Mouse (Mus musculus) intestine, embryonic 15.5 days (tissue): Measurements from ENCODE around the gene Gsto2. TPM values are rescaled to one million over a fixed set of nuclear protein-coding genes. Genes with fewer than 3 reads are reported as not detected.
A peak's percentile ranks its signal among the peaks of the same experiment; 100 is the strongest.

Experiments used
- ATAC-seq: fragments of 200-750 bp; cut with Nextera tagmentation; 2 replicates; pipeline ENCODE4 v1.8.0; 2017; ENCODE audit warnings: moderate TSS enrichment, moderate library complexity
- H3K27ac ChIP-seq: fragments of 300-500 bp; sonication (generic); 2 replicates; pipeline ENCODE4 v1.5.1; 2015; ENCODE audit warnings: mild to moderate bottlenecking, inconsistent platforms
- H3K27me3 ChIP-seq: fragments of 300-500 bp; sonication (generic); replicated peaks from 2 replicates; pipeline ENCODE4 v1.6.1; 2015; ENCODE audit warnings: inconsistent platforms
- H3K36me3 ChIP-seq: fragments of 300-500 bp; sonication (generic); 2 replicates; pipeline ENCODE4 v1.6.1; 2015; ENCODE audit warnings: inconsistent platforms
- H3K4me1 ChIP-seq: fragments of 300-500 bp; sonication (generic); replicated peaks from 2 replicates; pipeline ENCODE4 v1.6.1; 2015; ENCODE audit warnings: inconsistent platforms
- H3K4me2 ChIP-seq: fragments of 300-500 bp; sonication (generic); replicated peaks from 2 replicates; pipeline ENCODE4 v1.6.1; 2015; ENCODE audit warnings: mild to moderate bottlenecking, inconsistent platforms
- H3K4me3 ChIP-seq: fragments of 300-500 bp; sonication (generic); replicated peaks from 2 replicates; pipeline ENCODE4 v1.5.1; 2015; ENCODE audit warnings: inconsistent platforms
- H3K9ac ChIP-seq: fragments of 300-500 bp; sonication (generic); 2 replicates; pipeline ENCODE4 v1.6.1; 2015; ENCODE audit warnings: inconsistent platforms
- H3K9me3 ChIP-seq: fragments of 300-500 bp; sonication (generic); 2 replicates; pipeline ENCODE4 v1.6.1; 2016; ENCODE audit warnings: inconsistent platforms
- WGBS: fragments of 180-500 bp; shearing (Covaris S2); methylation state at CpG from one replicate; pipeline ENCODE4 v1.1.7; 2015; 5-methylcytosine and 5-hydroxymethylcytosine counted together
- polyA plus RNA-seq: library from polyadenylated mRNA; unstranded; fragments of >200 nt; fragmentation: Nextera tagmentation; extraction: Ambion mirVana; gene quantifications from 2 replicates; pipeline ENCODE4 v1.2.1, GENCODE M21; 2015

The Gsto2 gene
- polyA plus RNA-seq, 1 experiment from 2014 or later, result 0.68 TPM

GRCm38 (mm10) chr19:47915251-47915650 is 49.9 kb downstream of the Gsto2 start:
- Histone ChIP-seq H3K4me3 (no peak overlapping the region), H3K27ac (no peak overlapping the region), H3K4me1 (peaks cover 26% of the 10 kb centered on the region), H3K27me3 (no peaks in the 10 kb centered on the region), H3K36me3 (no peaks in the 10 kb centered on the region), H3K4me2 (no peak overlapping the region), H3K9me3 (no peaks in the 10 kb centered on the region), H3K9ac (no peak overlapping the region)
- no peak for ATAC-seq
- WGBS, result 82% methylated on average over 4 of the region's 4 CpGs

DNA sequence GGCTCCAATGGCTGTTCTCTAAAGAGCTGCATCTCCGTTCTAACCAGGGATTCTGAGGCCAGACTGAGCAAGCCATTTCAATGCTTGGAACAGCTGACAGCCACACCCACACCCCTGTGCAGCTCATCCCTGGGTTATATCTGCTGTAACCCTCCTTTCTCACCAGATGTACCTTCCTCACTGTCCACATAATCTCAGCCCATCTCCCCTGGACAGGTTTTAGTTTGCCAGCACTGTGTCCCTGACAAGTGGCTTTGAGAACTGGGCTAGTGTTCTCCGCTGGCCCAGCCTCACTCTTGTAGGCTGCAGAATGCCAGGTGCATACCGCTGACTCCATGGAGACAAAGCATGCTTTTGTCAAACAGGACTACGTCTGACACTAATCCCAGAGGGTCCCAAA is 52.1 kb downstream of the Gsto2 start:
- Histone ChIP-seq H3K9ac (0 out of 2 replicates have a peak overlapping the region, but pooled peaks have one; percentile 81), H3K9me3 (no peaks in the 10 kb centered on the region), H3K4me1 (peaks cover 19% of the 10 kb centered on the region), H3K36me3 (no peaks in the 10 kb centered on the region), H3K4me3 (peak overlapping the region; percentile 83), H3K27ac (no peak overlapping the region), H3K27me3 (no peaks in the 10 kb centered on the region), H3K4me2 (peak overlapping the region; percentile 76)
- 20% methylated on average over 4 of the region's 4 CpGs for WGBS
- ATAC-seq, result no peak

DNA sequence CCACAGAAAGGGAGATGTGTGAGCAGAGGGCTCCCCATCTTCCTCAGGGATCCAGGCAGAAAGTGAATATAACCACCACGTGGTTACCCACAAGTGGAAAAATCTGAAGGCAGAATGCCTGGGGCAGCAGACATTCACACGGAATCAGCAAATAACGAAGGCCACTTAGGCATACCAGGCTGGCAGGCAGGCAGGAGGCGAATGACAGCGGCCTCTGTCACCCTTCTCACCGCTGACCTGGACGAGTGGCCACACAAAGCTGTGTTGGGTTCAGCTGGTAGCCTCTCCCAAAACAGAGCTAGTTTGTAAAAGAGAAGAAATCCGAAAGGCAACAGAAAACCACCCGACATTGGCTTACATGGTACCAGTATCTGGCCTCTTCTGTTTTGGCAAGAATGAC is 52.7 kb downstream of the Gsto2 start:
- WGBS, result 16% methylated on average over 9 of the region's 9 CpGs
- peak overlapping the region; percentile 83 for H3K4me3 ChIP-seq
- H3K9me3 ChIP-seq, result no peaks in the 10 kb centered on the region
- H3K27me3 ChIP-seq, result no peaks in the 10 kb centered on the region
- peaks cover 19% of the 10 kb centered on the region for H3K4me1 ChIP-seq
- no peak overlapping the region for H3K27ac ChIP-seq
- no peak for ATAC-seq
- no peaks in the 10 kb centered on the region for H3K36me3 ChIP-seq
- peak overlapping the region; percentile 76 for H3K4me2 ChIP-seq
- H3K9ac ChIP-seq, result peak overlapping the region; percentile 81

DNA sequence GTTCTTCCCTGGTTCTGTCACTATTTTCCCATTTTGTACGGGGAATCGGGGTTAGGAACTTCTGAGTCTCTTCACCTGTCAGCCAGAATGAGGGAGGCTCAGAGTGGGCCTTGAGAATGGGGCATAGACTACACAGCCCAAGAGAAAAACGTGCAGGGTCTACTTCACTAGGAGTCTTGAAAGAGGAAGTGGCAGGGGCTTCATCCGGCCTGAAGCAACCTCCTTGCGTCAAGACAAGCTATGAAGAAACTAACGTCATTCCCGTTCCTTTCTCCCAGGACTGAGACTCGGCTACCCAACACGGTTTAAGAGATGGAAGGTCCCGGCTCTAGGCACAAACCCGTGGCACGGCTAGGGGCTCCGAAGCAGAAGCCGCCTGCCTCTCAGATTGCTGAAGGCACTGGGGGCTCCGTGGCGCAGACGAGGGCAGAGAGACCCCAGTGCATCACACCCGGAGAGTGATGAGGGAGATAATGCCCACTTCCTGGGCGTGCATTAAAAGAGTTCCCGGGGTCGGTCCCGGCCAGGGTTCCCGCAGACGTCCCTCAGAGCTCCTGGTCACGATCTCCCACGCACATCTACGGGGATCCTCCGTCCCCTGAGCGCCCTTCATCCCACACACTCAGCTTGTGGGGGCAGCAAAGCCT is 53.2 kb downstream of the Gsto2 start:
- Histone ChIP-seq H3K27me3 (no peaks in the 10 kb centered on the region), H3K9ac (peak overlapping the region; percentile 81), H3K36me3 (no peaks in the 10 kb centered on the region), H3K4me2 (peak overlapping the region; percentile 76), H3K9me3 (no peaks in the 10 kb centered on the region), H3K4me3 (peak overlapping the region; percentile 83), H3K27ac (peak overlapping the region; percentile 96), H3K4me1 (peaks cover 19% of the 10 kb centered on the region)
- under 1% methylated on average over 29 of the region's 29 CpGs for WGBS
- peak; percentile 63 for ATAC-seq

DNA sequence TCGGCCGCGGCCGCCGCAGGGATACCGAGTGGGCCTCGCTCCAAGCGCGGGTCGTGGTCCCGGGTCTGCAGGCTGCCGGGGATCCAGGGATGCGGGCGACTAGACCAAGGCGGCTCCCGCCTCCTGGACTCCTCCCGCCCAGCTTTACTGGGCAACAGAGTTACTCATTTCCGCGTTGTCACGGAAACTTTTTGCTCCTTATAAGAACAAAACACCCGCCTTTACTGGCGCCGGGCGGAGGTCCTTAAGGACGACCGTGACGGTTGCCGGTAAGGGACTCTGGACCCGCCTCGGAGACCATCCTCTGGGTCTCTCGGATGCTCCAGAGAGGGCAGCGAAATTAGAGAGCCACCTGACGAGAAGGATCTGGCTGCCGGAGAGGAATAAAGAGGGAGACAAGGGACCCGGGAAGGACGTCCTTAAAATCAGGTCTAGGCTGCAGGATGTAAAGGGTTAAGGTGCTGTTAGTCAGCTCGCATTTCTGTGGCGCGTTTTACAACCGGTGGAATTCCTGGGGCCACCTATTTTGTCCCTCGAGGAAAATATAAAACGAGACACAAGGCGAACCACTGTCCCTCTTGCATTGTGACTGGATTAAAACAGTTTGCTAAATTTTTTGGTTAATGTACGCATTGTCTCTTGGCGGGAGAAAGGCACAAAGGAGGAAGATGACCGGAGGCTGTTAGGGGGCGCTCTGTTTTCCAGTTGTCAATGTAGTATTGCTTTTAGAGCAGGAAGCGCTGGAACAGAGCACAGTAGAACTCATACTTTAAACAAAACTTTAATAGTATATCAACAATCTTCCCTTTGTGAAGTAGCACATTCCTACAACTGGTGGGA is 54.0 kb downstream of the Gsto2 start, which contains the start of the genes Cfap43 and Itprip:
Cfap43 (minus strand) TSS at position 162 of the 840 bp plus-strand sequence.
Itprip (minus strand) TSS at position 174 of the 840 bp plus-strand sequence.
- under 1% methylated on average over 48 of the region's 48 CpGs for whole genome bisulfite sequencing
- peak; percentile 95 for ATAC-seq
- H3K4me2 ChIP-seq, result peak within 1 kb of the TSS; percentile 76

GRCm38 (mm10) chr19:47919966-47920375 is 54.6 kb downstream of the Gsto2 start:
- ATAC-seq, result peak; percentile 45
- peak overlapping the region; percentile 96 for H3K27ac ChIP-seq
- WGBS, result under 1% methylated on average over 8 of the region's 8 CpGs
- peaks cover 19% of the 10 kb centered on the region for H3K4me1 ChIP-seq
- no peaks in the 10 kb centered on the region for H3K27me3 ChIP-seq
- H3K9me3 ChIP-seq, result no peaks in the 10 kb centered on the region
- peak overlapping the region; percentile 83 for H3K4me3 ChIP-seq
- H3K4me2 ChIP-seq, result peak overlapping the region; percentile 76
- no peaks in the 10 kb centered on the region for H3K36me3 ChIP-seq
- peak overlapping the region; percentile 81; the same call in 1 of the 2 replicates for H3K9ac ChIP-seq

More for the DNA sequence above, 54.0 kb downstream of the Gsto2 start, which contains the start of the genes Cfap43 and Itprip:
- peak within 1 kb of the TSS; percentile 96 for H3K27ac ChIP-seq
- no peaks in the 10 kb centered on the region for H3K27me3 ChIP-seq
- H3K36me3 ChIP-seq, result no peaks in the 10 kb centered on the region
- H3K4me1 ChIP-seq, result peaks cover 19% of the 10 kb centered on the region
- no peaks in the 10 kb centered on the region for H3K9me3 ChIP-seq
- H3K4me3 ChIP-seq, result peak within 1 kb of the TSS; percentile 83
- H3K9ac ChIP-seq, result peak within 1 kb of the TSS; percentile 81

DNA sequence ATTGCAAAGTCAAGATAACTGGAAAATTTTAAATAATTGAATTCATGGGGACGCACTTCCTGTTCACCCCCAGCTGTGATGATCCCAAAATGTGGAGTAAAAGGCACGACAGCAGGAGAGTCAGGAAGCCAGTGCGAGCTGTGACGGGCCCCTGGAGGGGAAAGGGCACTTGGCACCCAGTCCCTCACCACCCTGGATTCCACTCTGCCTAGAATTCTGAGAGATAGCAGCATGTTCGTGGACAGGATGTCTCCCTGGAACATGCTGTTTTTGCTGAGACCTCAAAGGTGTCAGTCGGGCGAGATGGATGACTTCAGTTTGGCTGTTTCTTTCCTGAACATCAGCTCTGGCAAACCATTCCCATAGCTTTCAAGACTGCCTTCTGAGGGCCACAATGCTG is 60.5 kb downstream of the Gsto2 start:
- Histone ChIP-seq H3K4me1 (no peaks in the 10 kb centered on the region), H3K27me3 (no peaks in the 10 kb centered on the region), H3K4me3 (no peak overlapping the region), H3K9me3 (no peaks in the 10 kb centered on the region), H3K4me2 (no peak overlapping the region), H3K36me3 (no peaks in the 10 kb centered on the region), H3K27ac (no peak overlapping the region), H3K9ac (no peak overlapping the region)
- ATAC-seq, result no peak
- 67% methylated on average over 7 of the region's 7 CpGs for WGBS

DNA sequence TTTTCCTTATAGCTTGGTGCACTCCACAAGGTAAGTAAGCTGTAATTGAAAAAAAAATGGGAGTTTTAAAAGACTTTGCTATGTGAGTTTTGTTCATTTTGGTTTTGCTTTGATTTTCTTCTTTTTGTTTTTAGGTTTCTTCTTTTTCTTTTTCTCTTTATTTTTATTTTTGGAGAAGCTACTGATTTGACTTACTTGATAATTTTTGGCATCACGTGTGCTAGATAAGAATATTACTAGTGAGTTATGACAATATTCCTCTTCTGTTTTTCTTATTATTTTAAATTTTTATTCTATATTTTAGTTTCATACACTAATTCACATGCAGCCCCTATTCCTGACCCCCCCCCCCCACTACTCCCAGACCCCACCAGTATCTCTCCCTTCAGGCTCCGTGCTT is 61.7 kb downstream of the Gsto2 start:
- Histone ChIP-seq H3K36me3 (no peaks in the 10 kb centered on the region), H3K27ac (no peak overlapping the region), H3K9me3 (no peaks in the 10 kb centered on the region), H3K4me3 (no peak overlapping the region), H3K27me3 (no peaks in the 10 kb centered on the region), H3K4me1 (peaks cover 6% of the 10 kb centered on the region; the same call in 1 of the 2 replicates), H3K4me2 (no peak overlapping the region), H3K9ac (no peak overlapping the region)
- WGBS, result 77% methylated on average over 2 of the region's 2 CpGs
- ATAC-seq, result no peak

DNA sequence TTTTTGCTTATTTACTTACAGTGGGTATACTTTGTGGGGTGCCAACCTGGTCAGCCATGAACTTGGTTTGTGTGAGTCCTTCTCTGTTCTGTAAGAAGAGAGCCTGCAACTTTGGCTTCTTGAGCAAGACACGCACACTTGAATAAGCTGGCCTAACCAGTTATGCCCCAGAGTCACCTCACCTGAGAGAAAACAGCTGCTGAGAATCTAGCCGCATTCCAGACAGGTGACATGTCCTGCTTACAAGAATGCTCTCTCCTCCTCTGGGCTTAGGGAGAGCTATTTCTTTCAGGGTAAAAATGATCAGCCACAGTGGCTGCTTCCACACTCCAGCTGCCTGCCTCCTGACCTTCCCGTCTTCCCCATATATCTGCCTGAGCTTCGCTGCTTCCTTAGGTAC is 63.7 kb downstream of the Gsto2 start:
- H3K9ac ChIP-seq, result no peak overlapping the region
- H3K36me3 ChIP-seq, result no peaks in the 10 kb centered on the region
- H3K9me3 ChIP-seq, result no peaks in the 10 kb centered on the region
- H3K4me2 ChIP-seq, result no peak overlapping the region
- no peak overlapping the region for H3K4me3 ChIP-seq
- no peak for ATAC-seq
- H3K27ac ChIP-seq, result no peak overlapping the region
- peaks cover 6% of the 10 kb centered on the region; the same call in 1 of the 2 replicates for H3K4me1 ChIP-seq
- H3K27me3 ChIP-seq, result no peaks in the 10 kb centered on the region
- WGBS, result 63% methylated on average over 4 of the region's 4 CpGs

DNA sequence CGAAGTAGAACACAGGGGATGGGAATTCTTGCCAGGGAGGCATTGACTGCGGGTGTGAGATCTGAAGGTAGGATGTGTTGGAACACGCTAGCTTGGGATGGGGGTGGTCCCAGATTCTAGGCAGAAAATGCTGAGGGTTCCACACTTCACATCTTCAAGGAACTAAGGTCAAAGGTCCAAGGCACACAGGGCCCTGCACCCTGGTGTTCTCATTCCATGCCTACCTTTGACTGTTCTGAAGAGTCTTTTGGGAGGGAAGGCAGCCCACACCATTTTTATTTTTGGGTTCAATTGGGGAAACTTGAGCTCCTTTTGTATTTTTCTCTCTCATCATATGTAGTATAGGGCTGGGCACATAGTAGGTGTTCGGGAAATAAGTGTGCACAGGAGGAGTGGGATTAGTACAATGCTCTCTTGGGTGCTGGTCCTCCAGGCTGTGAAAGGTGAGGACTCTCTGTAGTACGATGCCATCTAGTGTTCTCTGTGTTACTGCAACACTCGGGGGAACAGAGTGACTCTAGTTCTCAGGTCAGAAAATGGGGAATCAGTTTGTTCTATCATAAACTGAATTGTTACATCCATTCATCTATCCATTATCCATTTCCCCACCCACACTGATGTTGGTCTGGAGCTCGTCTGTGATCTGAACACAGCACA is 66.8 kb downstream of the Gsto2 start:
- ATAC-seq, result peak; percentile 67
- Histone ChIP-seq H3K27me3 (no peaks in the 10 kb centered on the region), H3K27ac (no peak overlapping the region), H3K4me1 (peaks cover 6% of the 10 kb centered on the region; the same call in 1 of the 2 replicates), H3K9ac (no peak overlapping the region), H3K4me3 (no peak overlapping the region), H3K36me3 (no peaks in the 10 kb centered on the region), H3K4me2 (no peak overlapping the region), H3K9me3 (no peaks in the 10 kb centered on the region)
- WGBS, result 40% methylated on average over 7 of the region's 7 CpGs

DNA sequence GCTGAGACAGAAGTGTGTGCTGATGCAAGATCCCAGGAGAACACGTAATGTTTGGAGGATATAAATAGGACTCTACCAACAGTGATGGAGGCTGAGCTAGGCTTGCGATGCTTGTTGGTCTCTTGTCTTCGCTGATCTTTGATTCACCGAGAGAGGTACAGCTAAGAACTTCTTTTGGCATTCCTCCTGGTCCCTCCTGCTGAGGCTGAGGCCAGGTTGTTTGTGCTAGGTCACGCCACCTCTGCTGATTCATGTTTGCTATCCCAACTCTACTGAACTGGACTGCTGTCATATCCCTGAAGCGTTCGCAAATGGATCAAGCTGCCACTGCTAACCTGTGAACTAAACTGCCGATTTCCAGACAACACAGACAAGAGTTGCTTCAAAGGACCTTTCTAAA is 68.8 kb downstream of the Gsto2 start:
- Histone ChIP-seq H3K4me2 (no peak overlapping the region), H3K9ac (no peak overlapping the region), H3K27ac (no peak overlapping the region), H3K36me3 (no peaks in the 10 kb centered on the region), H3K9me3 (no peaks in the 10 kb centered on the region), H3K4me1 (peaks cover 12% of the 10 kb centered on the region; the same call in 1 of the 2 replicates), H3K27me3 (0 out of 2 replicates have a peak, but pooled peaks cover 3% of the 10 kb centered on the region), H3K4me3 (no peak overlapping the region)
- ATAC-seq, result no peak
- 91% methylated on average over 8 of the region's 8 CpGs for WGBS
